Mouse (Mus musculus): ENCODE data around the gene Cdh23. TPM values are rescaled to one million over a fixed set of nuclear protein-coding genes. Genes with fewer than 3 reads are reported as not detected.

The Cdh23 gene
- polyA plus RNA-seq, 1 experiment from 2014 or later: 0.06 TPM

DNA sequence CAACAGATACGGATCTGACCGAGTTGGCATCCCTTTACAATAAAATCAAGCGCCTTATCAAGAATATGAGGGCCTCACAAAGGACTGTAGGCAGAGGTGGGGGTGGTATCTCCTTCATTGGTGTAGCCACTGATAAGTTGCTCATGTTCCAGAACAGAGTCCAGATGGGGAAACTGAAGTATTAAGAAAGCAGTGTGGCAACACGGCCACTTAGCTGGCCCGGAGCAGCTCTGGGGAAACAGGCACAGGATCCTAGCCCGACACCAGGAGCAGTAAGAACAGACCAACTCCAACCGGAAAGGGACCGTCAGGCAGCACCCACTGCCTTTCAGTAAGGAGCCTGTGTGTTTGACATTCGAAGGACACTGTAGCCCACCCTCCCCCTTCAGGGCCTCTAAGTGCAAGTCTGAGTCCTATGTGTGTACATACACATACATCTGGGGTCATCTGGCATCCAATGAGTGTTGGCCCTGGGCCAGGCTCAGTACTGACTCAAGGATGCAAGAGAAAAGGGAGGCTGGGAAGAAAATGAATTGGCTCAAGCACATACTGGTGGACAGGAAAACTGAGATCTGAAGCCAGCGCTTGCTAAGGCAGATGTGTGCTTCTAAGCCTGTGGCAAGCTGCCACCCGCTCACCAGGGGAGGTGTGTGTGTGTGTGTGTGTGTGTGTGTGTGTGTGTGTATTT is 367.2 kb downstream of the Cdh23 start:
- Histone ChIP-seq H3K4me1 (replicated peaks) (peaks cover 16% of the 10 kb centered on the region), H3K27ac (ENCODE audit: poor library complexity, severe bottlenecking) (no peak overlapping the region), H3K27me3 (replicated peaks) (no peaks in the 10 kb centered on the region; the same call in 1 of the 2 replicates), H3K4me2 (no peak overlapping the region), H3K36me3 (no peaks in the 10 kb centered on the region), H3K9me3 (replicated peaks) (no peaks in the 10 kb centered on the region; the same call in 1 of the 2 replicates), H3K4me3 (no peak overlapping the region), H3K9ac (no peak overlapping the region)
- 0 out of 2 replicates have a peak, but pooled peaks have one; percentile 27 for ATAC-seq (ENCODE audit: insufficient number of reproducible peaks, low FRiP score)
- WGBS: 53% methylated on average over 11 of the region's 11 CpGs

GRCm38 (mm10) chr10:60316166-60316565 is 380.1 kb downstream of the Cdh23 start:
- H3K36me3 ChIP-seq: no peaks in the 10 kb centered on the region
- no peaks in the 10 kb centered on the region for H3K27me3 ChIP-seq (replicated peaks)
- ATAC-seq (ENCODE audit: insufficient number of reproducible peaks, low FRiP score): no peak
- WGBS: 88% methylated on average over 4 of the region's 4 CpGs
- H3K27ac ChIP-seq (ENCODE audit: poor library complexity, severe bottlenecking): no peak overlapping the region
- no peak overlapping the region for H3K9ac ChIP-seq
- H3K4me3 ChIP-seq: no peak overlapping the region
- no peaks in the 10 kb centered on the region for H3K4me1 ChIP-seq (replicated peaks)
- no peaks in the 10 kb centered on the region for H3K9me3 ChIP-seq (replicated peaks)
- H3K4me2 ChIP-seq: no peak overlapping the region

DNA sequence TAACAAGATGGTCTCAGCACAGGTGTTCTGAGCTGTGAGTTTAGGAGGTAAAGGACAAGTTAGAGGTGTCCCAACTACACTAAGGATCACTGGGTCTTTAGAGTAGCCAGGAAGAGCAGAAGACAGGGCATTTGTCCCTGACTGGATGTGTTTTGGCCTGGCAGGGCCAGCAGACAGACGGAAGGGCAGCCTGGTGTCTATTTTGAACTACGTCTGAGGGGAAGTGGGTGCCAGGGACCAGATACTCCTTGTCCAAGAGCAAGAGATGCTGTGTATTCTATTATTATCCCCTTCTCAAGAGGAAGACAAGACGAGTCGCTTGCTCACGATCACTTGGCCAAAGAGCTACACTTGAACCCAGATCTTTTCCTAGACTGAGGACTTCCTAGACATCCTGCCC is 382.7 kb downstream of the Cdh23 start:
- ATAC-seq (ENCODE audit: insufficient number of reproducible peaks, low FRiP score): no peak

GRCm38 (mm10) chr10:60310629-60311028 is 385.7 kb downstream of the Cdh23 start:
- no peak overlapping the region for H3K4me3 ChIP-seq
- ATAC-seq (ENCODE audit: insufficient number of reproducible peaks, low FRiP score): no peak

More for the DNA sequence above, 382.7 kb downstream of the Cdh23 start:
- no peaks in the 10 kb centered on the region for H3K27me3 ChIP-seq (replicated peaks)
- no peaks in the 10 kb centered on the region for H3K9me3 ChIP-seq (replicated peaks)
- H3K4me1 ChIP-seq (replicated peaks): no peaks in the 10 kb centered on the region
- H3K4me2 ChIP-seq: no peak overlapping the region
- H3K27ac ChIP-seq (ENCODE audit: poor library complexity, severe bottlenecking): no peak overlapping the region
- no peak overlapping the region for H3K4me3 ChIP-seq
- WGBS: 72% methylated on average over 5 of the region's 5 CpGs
- H3K36me3 ChIP-seq: no peaks in the 10 kb centered on the region
- H3K9ac ChIP-seq: no peak overlapping the region

DNA sequence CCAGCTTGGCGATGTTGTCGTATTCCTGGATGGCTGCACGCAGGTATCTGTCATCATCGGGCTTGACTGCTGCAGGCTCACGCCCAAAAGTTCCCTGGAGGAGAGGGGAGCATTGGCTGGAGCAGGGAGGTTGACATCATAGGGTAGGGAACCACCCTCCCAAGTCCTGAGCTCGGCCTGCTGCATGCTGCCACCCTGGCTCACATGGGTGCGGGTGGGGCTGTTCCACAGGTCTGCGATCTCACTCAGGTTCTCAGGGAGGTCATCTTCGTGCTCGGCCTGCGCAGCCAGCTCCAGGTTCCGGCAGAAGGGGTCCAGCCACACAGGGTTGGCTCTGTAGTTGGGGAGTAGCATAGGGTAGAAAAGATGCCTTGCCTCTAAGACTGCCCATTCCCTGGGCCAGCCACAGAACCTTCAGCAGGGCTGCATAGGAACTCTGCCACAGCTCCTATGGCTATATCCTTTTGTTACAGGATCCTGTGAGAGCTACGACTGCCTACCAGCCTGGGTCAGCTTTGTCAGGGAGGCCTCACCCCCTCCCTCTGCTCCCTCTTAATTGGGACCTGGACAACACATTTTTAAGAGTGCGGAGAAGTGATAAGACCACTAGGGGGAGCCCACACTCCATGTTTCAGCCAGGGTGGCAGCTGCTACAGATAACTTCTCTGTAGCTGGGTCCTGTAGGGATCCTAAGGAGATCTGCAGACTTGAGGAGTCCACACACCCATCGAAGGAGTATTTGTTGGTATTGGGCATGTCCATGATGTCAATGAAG is 391.2 kb downstream of the Cdh23 start:
- peaks cover 35% of the 10 kb centered on the region for H3K36me3 ChIP-seq
- H3K4me3 ChIP-seq: no peak overlapping the region
- H3K27me3 ChIP-seq (replicated peaks): no peaks in the 10 kb centered on the region
- H3K9me3 ChIP-seq (replicated peaks): no peaks in the 10 kb centered on the region
- no peak overlapping the region for H3K4me2 ChIP-seq
- H3K9ac ChIP-seq: no peak overlapping the region
- ATAC-seq (ENCODE audit: insufficient number of reproducible peaks, low FRiP score): peak; percentile 56; the same call in 1 of the 2 replicates
- WGBS: 63% methylated on average over 15 of the region's 15 CpGs
- H3K27ac ChIP-seq (ENCODE audit: poor library complexity, severe bottlenecking): no peak overlapping the region
- no peaks in the 10 kb centered on the region for H3K4me1 ChIP-seq (replicated peaks)

More at GRCm38 (mm10) chr10:60310629-60311028, 385.7 kb downstream of the Cdh23 start:
- Histone ChIP-seq H3K36me3 (no peaks in the 10 kb centered on the region), H3K9me3 (replicated peaks) (no peaks in the 10 kb centered on the region), H3K27ac (ENCODE audit: poor library complexity, severe bottlenecking) (no peak overlapping the region), H3K27me3 (replicated peaks) (no peaks in the 10 kb centered on the region), H3K4me1 (replicated peaks) (no peaks in the 10 kb centered on the region), H3K4me2 (no peak overlapping the region), H3K9ac (no peak overlapping the region)
- WGBS: 86% methylated on average over 13 of the region's 13 CpGs

DNA sequence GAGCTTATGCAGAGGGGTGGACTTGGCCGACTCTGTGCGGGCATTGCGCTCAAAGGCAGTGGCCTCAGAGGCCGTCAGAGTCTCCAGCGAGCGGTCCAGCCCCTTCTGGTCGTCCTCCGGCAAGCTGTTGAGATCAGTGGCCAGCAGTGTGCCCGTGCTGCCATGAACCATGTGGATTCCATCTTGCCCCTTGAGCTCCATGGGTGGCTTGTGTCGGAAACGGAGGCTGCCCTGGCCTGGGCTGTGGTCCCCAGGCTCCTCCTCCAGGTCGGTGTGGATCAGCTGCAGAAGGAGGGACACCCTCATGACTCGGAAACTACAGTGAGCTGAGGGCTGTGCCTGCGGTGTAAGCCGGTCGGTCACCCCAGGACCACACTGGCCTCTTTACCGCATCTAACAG is 392.9 kb downstream of the Cdh23 start:
- WGBS: 76% methylated on average over 17 of the region's 17 CpGs

GRCm38 (mm10) chr10:60299636-60300035 is 396.7 kb downstream of the Cdh23 start:
- Histone ChIP-seq H3K27me3 (replicated peaks) (no peaks in the 10 kb centered on the region), H3K4me2 (no peak overlapping the region), H3K4me3 (no peak overlapping the region), H3K36me3 (peaks cover 83% of the 10 kb centered on the region), H3K9ac (no peak overlapping the region), H3K4me1 (replicated peaks) (0 out of 2 replicates have a peak, but pooled peaks cover 3% of the 10 kb centered on the region), H3K27ac (ENCODE audit: poor library complexity, severe bottlenecking) (no peak overlapping the region), H3K9me3 (replicated peaks) (no peaks in the 10 kb centered on the region)
- WGBS: 96% methylated on average over 12 of the region's 12 CpGs
- no peak for ATAC-seq (ENCODE audit: insufficient number of reproducible peaks, low FRiP score)

More for the DNA sequence above, 392.9 kb downstream of the Cdh23 start:
- H3K9ac ChIP-seq: no peak overlapping the region
- H3K9me3 ChIP-seq (replicated peaks): no peaks in the 10 kb centered on the region
- H3K4me3 ChIP-seq: no peak overlapping the region
- no peak overlapping the region for H3K27ac ChIP-seq (ENCODE audit: poor library complexity, severe bottlenecking)
- H3K4me2 ChIP-seq: no peak overlapping the region
- no peak for ATAC-seq (ENCODE audit: insufficient number of reproducible peaks, low FRiP score)
- peaks cover 52% of the 10 kb centered on the region for H3K36me3 ChIP-seq
- no peaks in the 10 kb centered on the region for H3K4me1 ChIP-seq (replicated peaks)
- no peaks in the 10 kb centered on the region for H3K27me3 ChIP-seq (replicated peaks)

GRCm38 (mm10) chr10:60296027-60296426 is 400.3 kb downstream of the Cdh23 start:
- ATAC-seq (ENCODE audit: insufficient number of reproducible peaks, low FRiP score): no peak
- Histone ChIP-seq H3K4me1 (replicated peaks) (peaks cover 13% of the 10 kb centered on the region), H3K27me3 (replicated peaks) (no peaks in the 10 kb centered on the region), H3K36me3 (peaks cover 86% of the 10 kb centered on the region), H3K4me2 (no peak overlapping the region), H3K27ac (ENCODE audit: poor library complexity, severe bottlenecking) (no peak overlapping the region), H3K4me3 (no peak overlapping the region), H3K9me3 (replicated peaks) (no peaks in the 10 kb centered on the region), H3K9ac (no peak overlapping the region)
- WGBS: 82% methylated on average over 9 of the region's 9 CpGs

DNA sequence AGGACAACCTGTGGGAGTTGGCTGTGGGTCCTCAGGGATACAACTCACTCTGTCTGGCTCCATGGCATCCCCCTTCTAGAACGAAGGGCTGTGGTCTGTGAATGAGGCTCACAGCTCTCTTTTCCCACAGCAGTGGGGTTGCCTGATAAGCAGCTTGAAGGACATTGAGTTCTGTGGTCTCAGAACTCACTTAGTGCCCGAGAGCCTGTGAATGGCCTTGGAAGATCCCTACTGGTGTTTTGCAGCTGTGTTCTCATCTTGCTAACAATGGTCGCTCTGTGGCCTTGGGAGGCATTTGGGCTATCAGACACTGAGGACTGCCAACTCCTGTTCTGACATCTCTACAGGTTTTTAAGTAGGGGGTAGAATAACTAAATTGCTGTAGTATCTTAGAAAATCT is 400.9 kb downstream of the Cdh23 start:
- Histone ChIP-seq H3K27me3 (replicated peaks) (no peaks in the 10 kb centered on the region), H3K36me3 (peaks cover 80% of the 10 kb centered on the region), H3K4me1 (replicated peaks) (peaks cover 20% of the 10 kb centered on the region), H3K27ac (ENCODE audit: poor library complexity, severe bottlenecking) (no peak overlapping the region), H3K9ac (no peak overlapping the region), H3K9me3 (replicated peaks) (no peaks in the 10 kb centered on the region), H3K4me3 (no peak overlapping the region), H3K4me2 (no peak overlapping the region)
- 79% methylated on average over 3 of the region's 3 CpGs for WGBS
- ATAC-seq (ENCODE audit: insufficient number of reproducible peaks, low FRiP score): no peak

DNA sequence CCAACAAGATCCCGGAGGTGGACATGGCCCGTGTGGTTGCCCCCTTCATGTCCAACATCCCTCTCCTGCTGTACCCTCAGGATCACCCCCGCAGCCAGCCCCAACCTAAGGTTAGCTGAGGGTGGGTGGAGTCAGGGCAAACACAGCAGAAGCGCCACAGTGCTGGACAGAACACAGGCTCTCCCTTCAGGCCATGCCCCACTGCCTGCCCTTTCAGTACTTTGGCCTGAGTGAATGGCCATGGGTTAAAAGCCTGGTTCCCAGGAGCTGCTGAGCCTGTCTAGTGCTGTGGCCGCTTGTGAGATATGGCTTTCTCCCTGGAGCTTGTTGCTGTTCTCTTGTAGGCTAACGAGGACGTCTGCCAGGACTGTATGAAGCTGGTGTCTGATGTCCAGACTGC is 401.7 kb downstream of the Cdh23 start:
- ATAC-seq (ENCODE audit: insufficient number of reproducible peaks, low FRiP score): no peak
- Histone ChIP-seq H3K36me3 (peaks cover 72% of the 10 kb centered on the region), H3K4me1 (replicated peaks) (peaks cover 27% of the 10 kb centered on the region), H3K9ac (no peak overlapping the region), H3K4me2 (no peak overlapping the region), H3K9me3 (replicated peaks) (no peaks in the 10 kb centered on the region), H3K27me3 (replicated peaks) (no peaks in the 10 kb centered on the region), H3K27ac (ENCODE audit: poor library complexity, severe bottlenecking) (no peak overlapping the region), H3K4me3 (no peak overlapping the region)
- 79% methylated on average over 7 of the region's 7 CpGs for WGBS

DNA sequence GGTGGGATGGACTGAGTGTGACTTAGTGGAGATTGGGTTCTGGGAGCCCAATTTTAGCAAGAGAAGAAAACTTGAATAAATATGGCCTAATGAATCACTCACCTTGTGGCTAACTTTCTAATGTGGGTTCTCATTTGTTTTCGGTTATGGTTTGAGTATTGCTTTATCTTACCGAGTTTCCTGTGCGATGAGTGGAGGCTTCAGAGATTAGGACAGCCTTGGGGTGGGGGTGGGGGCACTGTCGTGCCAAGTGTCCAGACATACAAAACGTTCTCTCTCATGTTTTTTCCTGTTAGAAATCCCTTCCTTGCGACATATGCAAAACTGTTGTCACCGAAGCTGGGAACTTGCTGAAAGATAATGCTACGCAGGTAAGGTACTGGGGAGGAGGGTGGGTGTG is 404.1 kb downstream of the Cdh23 start:
- no peaks in the 10 kb centered on the region for H3K9me3 ChIP-seq (replicated peaks)
- H3K27ac ChIP-seq (ENCODE audit: poor library complexity, severe bottlenecking): no peak overlapping the region
- H3K4me1 ChIP-seq (replicated peaks): peaks cover 42% of the 10 kb centered on the region
- no peak overlapping the region for H3K4me2 ChIP-seq
- no peak overlapping the region for H3K4me3 ChIP-seq
- H3K9ac ChIP-seq: no peak overlapping the region
- 70% methylated on average over 8 of the region's 8 CpGs for WGBS
- no peak for ATAC-seq (ENCODE audit: insufficient number of reproducible peaks, low FRiP score)
- H3K27me3 ChIP-seq (replicated peaks): no peaks in the 10 kb centered on the region
- H3K36me3 ChIP-seq: peaks cover 51% of the 10 kb centered on the region

Data from heart, embryonic 12.5 days (tissue).